Mouse (Mus musculus) hindbrain, postnatal 0 days (tissue): Measurements from ENCODE around the gene Ell2. TPM values are rescaled to one million over a fixed set of nuclear protein-coding genes. Genes with fewer than 3 reads are reported as not detected.
A peak's percentile ranks its signal among the peaks of the same experiment; 100 is the strongest.

Experiments used
- ATAC-seq: fragments of 200-750 bp; cut with Nextera tagmentation; 2 replicates; pipeline ENCODE4 v1.8.0; 2017; ENCODE audit warnings: mild to moderate bottlenecking, moderate TSS enrichment, moderate library complexity
- DNase-seq: peaks from one replicate; pipeline ENCODE4 v3.0.0-alpha.2; 2015; ENCODE audit warnings: low spot score
- H3K27ac ChIP-seq: fragments of 300-500 bp; sonication (generic); 2 replicates; pipeline ENCODE4 v1.5.1; 2014; ENCODE audit warnings: mild to moderate bottlenecking
- H3K27me3 ChIP-seq: fragments of 300-500 bp; sonication (generic); 2 replicates; pipeline ENCODE4 v1.6.1; 2014; ENCODE audit warnings: low read length, mixed read lengths; ENCODE audit not compliant: insufficient read depth
- H3K36me3 ChIP-seq: fragments of 300-500 bp; sonication (generic); 2 replicates; pipeline ENCODE4 v1.6.1; 2014; ENCODE audit warnings: low read length, mixed read lengths; ENCODE audit not compliant: insufficient read depth
- H3K4me1 ChIP-seq: fragments of 300-500 bp; sonication (generic); 2 replicates; pipeline ENCODE4 v1.6.1; 2014; ENCODE audit warnings: antibody characterized with exemption, low read length, mixed read lengths; ENCODE audit not compliant: insufficient read depth
- H3K4me2 ChIP-seq: fragments of 300-500 bp; sonication (generic); 2 replicates; pipeline ENCODE4 v1.6.1; 2014; ENCODE audit warnings: low read depth, mild to moderate bottlenecking, low read length, moderate library complexity, mixed read lengths
- H3K4me3 ChIP-seq: fragments of 300-500 bp; sonication (generic); 2 replicates; pipeline ENCODE4 v1.5.1; 2014; ENCODE audit warnings: low read length
- H3K9ac ChIP-seq: fragments of 300-500 bp; sonication (generic); replicated peaks from 2 replicates; pipeline ENCODE4 v1.6.1; 2014; ENCODE audit warnings: mild to moderate bottlenecking, low read length, moderate library complexity, mixed read lengths
- H3K9me3 ChIP-seq: fragments of 300-500 bp; sonication (generic); 2 replicates; pipeline ENCODE4 v1.6.1; 2016; ENCODE audit warnings: low read length, mixed read lengths
- CTCF ChIP-seq: IDR thresholded peaks from 2 replicates; pipeline ENCODE4 v1.5.1; 2016; ENCODE audit warnings: antibody characterized with exemption, control low read depth, low read depth
- WGBS: fragments of 180-500 bp; shearing (Covaris S2); extraction: QIAGEN DNeasy Blood & Tissue Kit; methylation state at CpG from one replicate; pipeline ENCODE4 v1.1.7; 2014; 5-methylcytosine and 5-hydroxymethylcytosine counted together
- polyA plus RNA-seq: library from polyadenylated mRNA; unstranded; fragments of >200 nt; fragmentation: Nextera tagmentation; extraction: Ambion mirVana; gene quantifications from 2 replicates; pipeline ENCODE4 v1.2.1, GENCODE M21; 2015
- total RNA-seq: library from RNA; depleted of rRNA; stranded (reverse); fragments of >200 nt; gene quantifications from 2 replicates; pipeline ENCODE4 v1.2.3, GENCODE M21; 2014

Ell2 gene
- total and polyA plus RNA-seq, 2 experiments from 2014 or later: 2.1 to 2.6 TPM

- no peaks in the 10 kb centered on the region for H3K27me3 ChIP-seq
- DNase-seq (no peak), ATAC-seq (no peak)
- no peak overlapping the region for H3K4me2 ChIP-seq
- no peak for TF ChIP-seq CTCF
- no peaks in the 10 kb centered on the region for H3K9me3 ChIP-seq
- H3K4me3 ChIP-seq: no peak overlapping the region
- 94% methylated on average over 7 of the region's 7 CpGs for WGBS
- H3K9ac ChIP-seq: no peak overlapping the region
- H3K36me3 ChIP-seq: no peaks in the 10 kb centered on the region
- no peak overlapping the region for H3K27ac ChIP-seq
- no peaks in the 10 kb centered on the region for H3K4me1 ChIP-seq
These were observed 42.1 kb downstream of the Ell2 start for GRCm38 (mm10) chr13:75748685-75749084.

GRCm38 (mm10) chr13:75750785-75751184 is 44.2 kb downstream of the Ell2 start:
- ATAC-seq (no peak), DNase-seq (no peak)
- Histone ChIP-seq H3K4me1 (no peaks in the 10 kb centered on the region), H3K36me3 (no peaks in the 10 kb centered on the region), H3K9ac (no peak overlapping the region), H3K4me2 (no peak overlapping the region), H3K9me3 (no peaks in the 10 kb centered on the region), H3K27ac (no peak overlapping the region), H3K27me3 (no peaks in the 10 kb centered on the region), H3K4me3 (no peak overlapping the region)
- TF ChIP-seq CTCF: no peak
- 51% methylated on average over 2 of the region's 2 CpGs for WGBS

- no peak for TF ChIP-seq CTCF
- Histone ChIP-seq H3K27me3 (no peaks in the 10 kb centered on the region), H3K36me3 (no peaks in the 10 kb centered on the region), H3K4me2 (no peak overlapping the region), H3K4me3 (no peak overlapping the region), H3K4me1 (no peaks in the 10 kb centered on the region), H3K27ac (no peak overlapping the region), H3K9ac (no peak overlapping the region), H3K9me3 (no peaks in the 10 kb centered on the region)
- 64% methylated on average over 5 of the region's 5 CpGs for WGBS
- peak; percentile 83 for ATAC-seq
- DNase-seq: peak; percentile 78
These were observed 45.8 kb downstream of the Ell2 start for GRCm38 (mm10) chr13:75752216-75752938.

- DNase-seq: no peak
- Histone ChIP-seq H3K27me3 (no peaks in the 10 kb centered on the region), H3K27ac (no peak overlapping the region), H3K4me2 (no peak overlapping the region), H3K9ac (no peak overlapping the region), H3K4me1 (no peaks in the 10 kb centered on the region), H3K36me3 (no peaks in the 10 kb centered on the region), H3K4me3 (no peak overlapping the region), H3K9me3 (no peaks in the 10 kb centered on the region)
- WGBS: 87% methylated on average over 5 of the region's 5 CpGs
- no peak for ATAC-seq
- no peak for TF ChIP-seq CTCF
These were observed 47.8 kb downstream of the Ell2 start for GRCm38 (mm10) chr13:75754398-75754797.

- no peak for DNase-seq
- Histone ChIP-seq H3K4me1 (no peaks in the 10 kb centered on the region), H3K27ac (no peak overlapping the region), H3K4me3 (no peak overlapping the region), H3K9me3 (no peaks in the 10 kb centered on the region), H3K9ac (no peak overlapping the region), H3K36me3 (no peaks in the 10 kb centered on the region), H3K27me3 (no peaks in the 10 kb centered on the region), H3K4me2 (no peak overlapping the region)
- WGBS: 92% methylated on average over 4 of the region's 4 CpGs
- no peak for ATAC-seq
- TF ChIP-seq CTCF: no peak
These were observed 54.4 kb downstream of the Ell2 start for GRCm38 (mm10) chr13:75760859-75761548.

GRCm38 (mm10) chr13:75762759-75763158 is 56.2 kb downstream of the Ell2 start:
- Histone ChIP-seq H3K27ac (no peak overlapping the region), H3K4me2 (no peak overlapping the region), H3K4me1 (no peaks in the 10 kb centered on the region), H3K36me3 (no peaks in the 10 kb centered on the region), H3K9me3 (no peaks in the 10 kb centered on the region), H3K4me3 (no peak overlapping the region), H3K9ac (no peak overlapping the region), H3K27me3 (no peaks in the 10 kb centered on the region)
- WGBS: 92% methylated on average over 4 of the region's 4 CpGs
- ATAC-seq: no peak
- TF ChIP-seq CTCF: no peak
- no peak for DNase-seq

- Histone ChIP-seq H3K4me1 (no peaks in the 10 kb centered on the region), H3K27ac (no peak overlapping the region), H3K36me3 (no peaks in the 10 kb centered on the region), H3K4me3 (no peak overlapping the region), H3K9me3 (no peaks in the 10 kb centered on the region), H3K9ac (no peak overlapping the region), H3K4me2 (no peak overlapping the region), H3K27me3 (no peaks in the 10 kb centered on the region)
- ATAC-seq (no peak), DNase-seq (no peak)
- 54% methylated on average over 3 of the region's 3 CpGs for WGBS
- TF ChIP-seq CTCF: no peak
These were observed 56.7 kb downstream of the Ell2 start for GRCm38 (mm10) chr13:75763280-75763679.
